Mouse (Mus musculus): Measurements from ENCODE around the gene Ranbp10. TPM values are rescaled to one million over a fixed set of nuclear protein-coding genes. Genes with fewer than 3 reads are reported as not detected.
A peak's percentile ranks its signal among the peaks of the same experiment; 100 is the strongest.

Gene Ranbp10
- total and polyA plus RNA-seq, 2 experiments from 2014 or later, result 4.5 to 13.6 TPM

DNA sequence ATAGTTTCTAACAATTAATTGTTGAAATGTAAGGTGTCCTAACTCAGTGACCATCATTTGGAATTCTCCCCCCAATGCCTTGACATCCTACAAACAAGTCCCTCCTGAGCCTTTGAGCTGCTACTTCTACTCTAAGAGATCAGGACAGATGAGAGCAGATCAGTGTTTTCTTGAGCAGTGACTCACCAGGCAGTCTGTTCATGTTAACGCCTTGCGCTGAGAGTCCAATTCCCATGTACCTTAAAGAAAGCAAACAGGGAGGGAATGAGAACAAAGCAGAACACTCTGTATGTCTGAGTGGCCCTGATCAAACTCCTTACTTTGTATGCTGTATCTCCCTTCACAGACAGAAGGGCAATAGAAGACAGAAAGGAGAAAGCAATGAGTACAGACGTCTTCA lies 21.8 kb downstream of the Ranbp10 start:
- 76% methylated on average over 3 of the region's 3 CpGs for WGBS
- ATAC-seq (no peak), DNase-seq (no peak)
- Histone ChIP-seq H3K27ac (ENCODE audit: low read depth, low read length) (no peak overlapping the region), H3K9me3 (ENCODE audit: low read length) (no peaks in the 10 kb centered on the region), H3K4me2 (ENCODE audit: low read depth) (no peak overlapping the region), H3K4me3 (ENCODE audit: low read depth, low read length) (no peak overlapping the region), H3K4me1 (ENCODE audit: insufficient read depth) (no peaks in the 10 kb centered on the region), H3K27me3 (ENCODE audit: insufficient read depth, low read length) (no peaks in the 10 kb centered on the region), H3K9ac (no peak overlapping the region), H3K36me3 (ENCODE audit: insufficient read depth) (no peaks in the 10 kb centered on the region; the same call in 1 of the 2 replicates)
- no peak for TF ChIP-seq CTCF (IDR thresholded peaks at IDR 0.05; ENCODE audit: low read depth)

DNA sequence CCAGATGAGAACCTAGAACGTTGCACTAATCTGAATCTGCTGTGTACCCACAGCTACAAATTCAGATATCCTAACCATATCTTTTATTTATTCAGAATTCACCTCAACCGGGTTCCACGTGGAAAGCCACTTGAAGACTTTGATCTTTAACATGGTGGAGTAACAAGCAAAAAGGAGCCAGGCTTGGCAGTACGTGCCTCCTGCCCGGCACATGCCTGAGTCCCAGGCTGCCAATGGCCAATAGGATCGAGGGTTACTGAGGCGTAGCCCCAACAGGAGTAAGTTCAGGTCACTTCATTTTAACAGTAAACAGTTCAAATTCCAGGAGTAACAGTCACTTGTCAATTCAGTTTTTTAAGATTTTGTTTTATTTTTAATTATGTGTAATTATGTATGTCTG lies 22.4 kb downstream of the Ranbp10 start:
- Histone ChIP-seq H3K9me3 (ENCODE audit: low read length) (no peaks in the 10 kb centered on the region), H3K4me2 (ENCODE audit: low read depth) (no peak overlapping the region), H3K27me3 (ENCODE audit: insufficient read depth, low read length) (no peaks in the 10 kb centered on the region), H3K4me1 (ENCODE audit: insufficient read depth) (no peaks in the 10 kb centered on the region), H3K27ac (ENCODE audit: low read depth, low read length) (no peak overlapping the region), H3K36me3 (ENCODE audit: insufficient read depth) (no peaks in the 10 kb centered on the region; the same call in 1 of the 2 replicates), H3K9ac (no peak overlapping the region), H3K4me3 (ENCODE audit: low read depth, low read length) (no peak overlapping the region)
- TF ChIP-seq CTCF (IDR thresholded peaks at IDR 0.05; ENCODE audit: low read depth), result no peak
- no peak for DNase-seq
- WGBS, result 96% methylated on average over 7 of the region's 7 CpGs
- no peak for ATAC-seq

DNA sequence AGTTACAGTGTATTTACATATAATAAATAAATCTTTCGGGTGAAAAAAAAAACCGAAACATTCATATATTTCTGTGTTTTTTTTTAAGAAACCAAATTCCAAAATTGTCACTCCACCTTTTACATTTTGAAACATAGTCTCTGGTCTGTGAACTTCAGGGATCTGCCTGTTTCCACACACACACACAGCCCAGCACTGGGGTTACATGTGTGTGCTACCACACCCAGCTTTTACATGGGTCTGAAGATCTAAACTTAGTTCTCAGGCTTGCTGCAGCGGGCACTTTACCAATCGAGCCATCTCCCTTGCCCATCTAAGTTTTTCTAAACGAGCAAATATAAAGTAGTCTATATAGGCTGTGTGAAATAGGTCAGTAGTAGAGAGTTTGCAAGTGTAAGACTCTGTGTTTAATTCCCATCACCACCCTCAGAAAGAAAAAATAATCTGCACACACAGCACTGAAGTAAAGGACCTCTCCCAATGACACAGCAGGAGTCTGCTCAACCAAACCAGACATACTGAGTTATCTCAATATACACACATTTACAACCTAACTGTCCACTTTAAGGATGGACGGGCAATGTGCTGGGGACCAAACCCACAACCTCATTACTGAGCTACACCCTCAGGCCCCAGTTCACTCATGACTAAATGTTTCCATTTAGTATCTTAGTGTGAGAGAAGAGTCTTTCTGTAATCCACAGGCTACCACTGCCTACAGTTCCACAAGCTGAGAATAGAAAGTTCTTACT lies 25.8 kb downstream of the Ranbp10 start:
- H3K27me3 ChIP-seq (ENCODE audit: insufficient read depth, low read length), result no peaks in the 10 kb centered on the region
- H3K27ac ChIP-seq (ENCODE audit: low read depth, low read length), result no peak overlapping the region
- no peak for TF ChIP-seq CTCF (IDR thresholded peaks at IDR 0.05; ENCODE audit: low read depth)
- WGBS, result 93% methylated on average over 6 of the region's 6 CpGs
- H3K36me3 ChIP-seq (ENCODE audit: insufficient read depth), result no peaks in the 10 kb centered on the region; the same call in 1 of the 2 replicates
- H3K4me2 ChIP-seq (ENCODE audit: low read depth), result no peak overlapping the region
- H3K9me3 ChIP-seq (ENCODE audit: low read length), result no peaks in the 10 kb centered on the region
- H3K4me3 ChIP-seq (ENCODE audit: low read depth, low read length), result no peak overlapping the region
- ATAC-seq (no peak), DNase-seq (no peak)
- no peaks in the 10 kb centered on the region for H3K4me1 ChIP-seq (ENCODE audit: insufficient read depth)
- H3K9ac ChIP-seq, result no peak overlapping the region

DNA sequence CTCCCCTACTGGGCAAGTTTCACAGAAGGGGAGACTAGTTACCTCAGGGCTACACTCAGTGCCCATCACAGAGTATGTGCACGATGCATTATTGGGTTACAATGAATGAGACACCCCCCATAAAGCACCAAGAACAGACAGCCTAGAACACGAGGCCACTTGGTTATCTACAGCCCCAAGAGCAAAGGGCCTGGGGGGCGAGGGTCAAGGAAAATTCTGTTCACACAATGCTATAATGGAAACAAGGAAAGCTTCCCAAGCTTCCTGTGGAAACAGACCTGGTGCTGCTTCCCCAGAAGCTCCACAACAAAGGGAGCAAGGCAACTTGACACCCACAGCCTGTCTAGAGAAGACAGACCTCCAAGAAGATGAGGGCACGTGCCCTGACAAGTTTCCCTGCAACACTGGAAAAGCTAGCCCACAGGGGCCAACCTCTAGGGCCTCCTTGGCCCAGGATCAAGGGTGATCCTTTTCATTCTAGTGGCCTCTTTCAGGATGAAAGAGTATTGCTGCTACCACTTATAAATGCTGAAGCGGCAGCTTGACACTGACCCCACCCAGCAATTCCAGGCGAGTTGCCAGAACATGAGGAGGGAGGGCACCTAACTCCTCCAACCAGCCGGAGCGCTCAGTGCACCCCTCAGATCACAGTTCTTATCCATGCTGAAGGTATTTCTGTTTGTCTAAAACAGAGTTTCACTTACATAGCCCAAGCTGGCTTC lies 27.9 kb downstream of the Ranbp10 start:
- WGBS, result 45% methylated on average over 8 of the region's 8 CpGs
- TF ChIP-seq CTCF (IDR thresholded peaks at IDR 0.05; ENCODE audit: low read depth), result no peak
- Histone ChIP-seq H3K4me1 (ENCODE audit: insufficient read depth) (no peaks in the 10 kb centered on the region), H3K27ac (ENCODE audit: low read depth, low read length) (no peak overlapping the region), H3K9ac (no peak overlapping the region), H3K36me3 (ENCODE audit: insufficient read depth) (no peaks in the 10 kb centered on the region), H3K4me2 (ENCODE audit: low read depth) (no peak overlapping the region), H3K27me3 (ENCODE audit: insufficient read depth, low read length) (no peaks in the 10 kb centered on the region), H3K9me3 (ENCODE audit: low read length) (no peaks in the 10 kb centered on the region), H3K4me3 (ENCODE audit: low read depth, low read length) (no peak overlapping the region)
- ATAC-seq (no peak; the same call in 1 of the 2 replicates), DNase-seq (peak; percentile 46)

DNA sequence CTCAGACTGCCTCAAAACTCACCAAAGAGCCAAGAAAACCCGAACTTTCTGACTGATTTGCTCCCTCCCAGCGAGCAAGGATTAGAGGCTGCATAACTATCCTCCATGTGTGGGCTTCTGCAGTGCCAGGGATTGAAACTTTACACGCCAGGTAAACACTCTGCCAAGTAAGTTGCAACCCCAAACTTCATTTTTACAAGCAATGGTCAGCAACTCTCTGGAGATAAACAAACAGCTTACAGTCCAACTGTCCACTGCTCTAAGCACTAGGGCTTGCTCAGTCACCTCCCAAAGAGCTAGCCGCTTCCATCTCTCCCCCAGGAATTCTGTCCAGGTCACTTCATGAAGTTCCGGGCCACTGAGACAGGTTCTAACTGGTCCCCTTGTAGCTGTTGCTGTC lies 28.7 kb downstream of the Ranbp10 start:
- no peak overlapping the region for H3K9ac ChIP-seq
- no peak for DNase-seq
- H3K4me2 ChIP-seq (ENCODE audit: low read depth), result no peak overlapping the region
- TF ChIP-seq CTCF (IDR thresholded peaks at IDR 0.05; ENCODE audit: low read depth), result no peak
- no peaks in the 10 kb centered on the region for H3K9me3 ChIP-seq (ENCODE audit: low read length)
- no peaks in the 10 kb centered on the region for H3K36me3 ChIP-seq (ENCODE audit: insufficient read depth)
- ATAC-seq, result no peak
- no peaks in the 10 kb centered on the region for H3K27me3 ChIP-seq (ENCODE audit: insufficient read depth, low read length)
- WGBS, result 91% methylated on average over 5 of the region's 5 CpGs
- no peak overlapping the region for H3K27ac ChIP-seq (ENCODE audit: low read depth, low read length)
- no peak overlapping the region for H3K4me3 ChIP-seq (ENCODE audit: low read depth, low read length)
- H3K4me1 ChIP-seq (ENCODE audit: insufficient read depth), result no peaks in the 10 kb centered on the region

DNA sequence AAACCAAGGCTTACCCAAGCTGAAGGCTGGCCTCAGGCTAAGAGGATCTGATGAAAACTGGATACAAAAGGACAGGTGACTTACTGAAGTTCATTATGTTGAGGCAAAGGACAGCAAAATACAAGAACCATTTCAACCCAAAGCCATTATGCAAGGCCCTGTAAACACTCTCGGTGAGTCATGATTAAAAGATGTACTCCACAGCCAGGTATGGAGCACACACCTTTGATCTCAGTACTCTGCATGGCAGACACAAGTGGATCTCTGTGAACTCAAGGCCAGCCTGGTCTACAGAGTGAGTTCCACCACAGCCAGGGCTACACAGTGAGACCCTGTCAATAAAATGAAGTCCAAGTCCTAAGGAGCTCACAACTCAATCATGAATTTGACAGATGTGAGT lies 31.4 kb downstream of the Ranbp10 start:
- H3K27ac ChIP-seq (ENCODE audit: low read depth, low read length), result no peak overlapping the region
- no peaks in the 10 kb centered on the region for H3K4me1 ChIP-seq (ENCODE audit: insufficient read depth)
- no peak for TF ChIP-seq CTCF (IDR thresholded peaks at IDR 0.05; ENCODE audit: low read depth)
- no peaks in the 10 kb centered on the region for H3K36me3 ChIP-seq (ENCODE audit: insufficient read depth)
- ATAC-seq (no peak), DNase-seq (no peak)
- no peak overlapping the region for H3K9ac ChIP-seq
- 98% methylated on average over 1 of the region's 1 CpGs for WGBS
- H3K4me2 ChIP-seq (ENCODE audit: low read depth), result no peak overlapping the region
- H3K4me3 ChIP-seq (ENCODE audit: low read depth, low read length), result no peak overlapping the region
- no peaks in the 10 kb centered on the region for H3K9me3 ChIP-seq (ENCODE audit: low read length)
- no peaks in the 10 kb centered on the region for H3K27me3 ChIP-seq (ENCODE audit: insufficient read depth, low read length)

DNA sequence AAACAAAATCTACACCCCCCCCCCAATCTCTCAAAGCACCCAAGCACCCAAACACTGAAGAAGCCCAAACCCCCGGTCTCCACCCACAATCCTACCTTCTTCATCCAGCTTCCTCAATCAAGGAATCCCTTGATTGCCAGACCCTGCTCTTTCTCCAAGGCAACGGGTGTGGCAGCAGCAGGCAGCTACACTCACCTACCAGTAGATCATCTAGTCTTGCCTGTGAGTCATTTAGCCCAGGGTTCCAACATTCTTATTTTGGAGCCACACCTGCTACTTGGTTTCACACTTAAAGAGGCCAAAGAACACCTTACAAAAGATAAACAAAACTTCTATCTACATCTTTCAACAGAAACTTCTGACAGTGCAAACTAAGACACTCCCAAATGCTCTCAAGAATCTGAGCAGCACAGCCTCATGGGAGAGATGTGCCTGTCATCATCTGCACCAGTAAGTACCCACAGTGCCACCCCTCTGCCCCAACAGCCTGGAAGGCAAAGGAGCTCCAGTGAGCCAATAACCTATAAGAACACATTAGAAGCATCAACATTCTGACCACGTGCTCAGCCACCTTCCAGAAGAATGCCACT lies 33.0 kb downstream of the Ranbp10 start:
- Histone ChIP-seq H3K36me3 (ENCODE audit: insufficient read depth) (no peaks in the 10 kb centered on the region), H3K4me1 (ENCODE audit: insufficient read depth) (no peaks in the 10 kb centered on the region), H3K9ac (no peak overlapping the region), H3K4me2 (ENCODE audit: low read depth) (no peak overlapping the region), H3K27me3 (ENCODE audit: insufficient read depth, low read length) (no peaks in the 10 kb centered on the region), H3K9me3 (ENCODE audit: low read length) (no peaks in the 10 kb centered on the region), H3K4me3 (ENCODE audit: low read depth, low read length) (no peak overlapping the region), H3K27ac (ENCODE audit: low read depth, low read length) (no peak overlapping the region)
- DNase-seq (no peak), ATAC-seq (no peak)
- 79% methylated on average over 3 of the region's 3 CpGs for WGBS
- TF ChIP-seq CTCF (IDR thresholded peaks at IDR 0.05; ENCODE audit: low read depth), result no peak
